Mouse (Mus musculus): Measurements from ENCODE around the gene Rnls. TPM values are rescaled to one million over a fixed set of nuclear protein-coding genes. Genes with fewer than 3 reads are reported as not detected.

The Rnls gene
- polyA plus RNA-seq, 1 experiment from 2014 or later = 10.9 TPM

DNA sequence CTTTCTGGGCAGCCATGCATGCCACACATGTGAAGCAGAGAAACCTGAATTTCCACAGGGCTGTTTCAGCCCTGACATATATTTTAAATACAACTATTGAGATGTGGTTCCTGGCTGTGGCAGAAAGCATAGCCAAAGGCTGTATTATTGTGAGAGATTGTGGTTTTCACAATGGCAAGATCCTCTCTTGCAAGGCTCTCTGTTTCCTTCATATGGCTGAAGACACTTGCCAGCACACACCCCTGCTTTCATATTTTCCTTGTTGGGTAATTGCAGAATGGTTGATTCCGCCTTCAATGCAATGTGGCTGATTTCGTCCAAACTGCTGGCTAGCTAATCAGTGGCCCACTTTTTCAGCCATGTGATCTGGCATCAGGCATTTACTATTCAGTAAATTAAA lies 248.9 kb downstream of the Rnls start:
- Histone ChIP-seq H3K27ac (no peak overlapping the region), H3K9ac (no peak overlapping the region), H3K9me3 (ENCODE audit: control insufficient read depth, low read length) (no peaks in the 10 kb centered on the region), H3K36me3 (replicated peaks; ENCODE audit: control insufficient read depth, insufficient read depth) (no peaks in the 10 kb centered on the region), H3K27me3 (ENCODE audit: control insufficient read depth, insufficient read depth, low read length) (no peaks in the 10 kb centered on the region), H3K4me3 (replicated peaks; ENCODE audit: low read length) (no peak overlapping the region), H3K4me2 (replicated peaks) (no peak overlapping the region), H3K4me1 (replicated peaks; ENCODE audit: control insufficient read depth, insufficient read depth, low read length) (no peaks in the 10 kb centered on the region)
- DNase-seq (ENCODE audit: low spot score) (no peak), ATAC-seq (ENCODE audit: low FRiP score) (no peak)
- 85% methylated on average over 2 of the region's 2 CpGs for WGBS

- H3K36me3 ChIP-seq (replicated peaks; ENCODE audit: control insufficient read depth, insufficient read depth) = no peaks in the 10 kb centered on the region
- no peaks in the 10 kb centered on the region for H3K4me1 ChIP-seq (replicated peaks; ENCODE audit: control insufficient read depth, insufficient read depth, low read length)
- no peaks in the 10 kb centered on the region for H3K9me3 ChIP-seq (ENCODE audit: control insufficient read depth, low read length)
- H3K4me3 ChIP-seq (replicated peaks; ENCODE audit: low read length) = no peak overlapping the region
- no peak overlapping the region for H3K4me2 ChIP-seq (replicated peaks)
- no peaks in the 10 kb centered on the region for H3K27me3 ChIP-seq (ENCODE audit: control insufficient read depth, insufficient read depth, low read length)
- DNase-seq (ENCODE audit: low spot score) (no peak), ATAC-seq (ENCODE audit: low FRiP score) (no peak)
- H3K27ac ChIP-seq = no peak overlapping the region
- no peak overlapping the region for H3K9ac ChIP-seq
- WGBS = 93% methylated on average over 5 of the region's 5 CpGs
Observed at GRCm38 (mm10) chr19:33137316-33137715, 254.8 kb downstream of the Rnls start.

DNA sequence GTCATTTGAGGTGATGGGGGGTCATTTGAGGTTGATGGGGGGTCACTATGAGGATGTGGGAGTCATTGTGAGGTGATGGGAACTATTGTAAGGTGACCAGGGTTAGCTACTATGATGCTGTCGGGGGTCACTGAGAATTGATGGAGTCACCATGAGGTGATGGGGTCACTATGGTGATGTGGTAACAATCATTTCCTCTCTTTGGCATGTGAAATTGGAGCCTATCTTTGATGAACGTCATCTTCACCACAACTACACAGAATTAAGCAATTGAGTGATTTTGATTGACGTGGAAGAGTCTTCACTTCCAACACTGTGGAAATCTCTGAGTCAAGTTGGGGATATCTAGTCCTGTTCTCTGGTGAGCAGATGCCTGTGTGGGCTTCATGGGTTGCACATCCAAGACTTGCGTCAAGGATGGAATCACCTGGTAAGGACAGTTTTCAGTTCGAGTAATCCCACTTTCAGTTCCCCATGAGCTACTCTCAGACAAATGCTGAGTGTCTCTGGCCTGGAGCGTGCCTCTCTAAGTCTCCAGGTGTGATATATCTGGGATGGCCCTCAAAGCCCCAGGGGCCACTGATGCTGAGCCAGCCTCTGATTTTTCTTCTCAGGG lies 269.4 kb downstream of the Rnls start:
- no peak overlapping the region for H3K9ac ChIP-seq
- H3K9me3 ChIP-seq (ENCODE audit: control insufficient read depth, low read length) = no peaks in the 10 kb centered on the region
- DNase-seq (ENCODE audit: low spot score) (no peak), ATAC-seq (ENCODE audit: low FRiP score) (no peak)
- no peak overlapping the region for H3K4me2 ChIP-seq (replicated peaks)
- WGBS = 84% methylated on average over 6 of the region's 6 CpGs
- H3K36me3 ChIP-seq (replicated peaks; ENCODE audit: control insufficient read depth, insufficient read depth) = no peaks in the 10 kb centered on the region
- H3K27me3 ChIP-seq (ENCODE audit: control insufficient read depth, insufficient read depth, low read length) = no peaks in the 10 kb centered on the region
- H3K4me1 ChIP-seq (replicated peaks; ENCODE audit: control insufficient read depth, insufficient read depth, low read length) = no peaks in the 10 kb centered on the region
- no peak overlapping the region for H3K27ac ChIP-seq
- H3K4me3 ChIP-seq (replicated peaks; ENCODE audit: low read length) = no peak overlapping the region

DNA sequence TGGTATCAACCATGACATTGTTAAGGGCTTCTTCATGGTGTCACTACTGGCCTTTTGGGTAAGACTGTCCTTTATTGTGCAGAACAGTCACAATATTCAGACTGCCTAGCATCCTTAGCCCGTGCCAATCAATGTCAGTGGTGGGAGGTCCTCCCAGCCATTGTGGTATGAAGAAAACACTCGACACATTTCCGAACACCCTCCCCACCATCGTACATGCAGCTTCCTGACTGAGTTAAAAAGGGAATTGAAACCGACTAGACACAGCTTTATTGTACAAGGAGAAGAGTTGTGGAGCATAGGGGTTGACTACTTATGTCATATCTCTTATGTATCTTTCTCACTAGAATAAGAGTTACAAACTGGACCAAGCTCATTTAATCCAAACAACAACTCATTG lies 272.1 kb downstream of the Rnls start:
- Histone ChIP-seq H3K9me3 (ENCODE audit: control insufficient read depth, low read length) (no peaks in the 10 kb centered on the region), H3K9ac (no peak overlapping the region), H3K4me3 (replicated peaks; ENCODE audit: low read length) (no peak overlapping the region), H3K4me2 (replicated peaks) (no peak overlapping the region), H3K4me1 (replicated peaks; ENCODE audit: control insufficient read depth, insufficient read depth, low read length) (no peaks in the 10 kb centered on the region), H3K27me3 (ENCODE audit: control insufficient read depth, insufficient read depth, low read length) (no peaks in the 10 kb centered on the region), H3K27ac (no peak overlapping the region), H3K36me3 (replicated peaks; ENCODE audit: control insufficient read depth, insufficient read depth) (no peaks in the 10 kb centered on the region)
- ATAC-seq (ENCODE audit: low FRiP score) (no peak), DNase-seq (ENCODE audit: low spot score) (no peak)
- WGBS = 62% methylated on average over 5 of the region's 5 CpGs

GRCm38 (mm10) chr19:33118898-33119297 lies 273.2 kb downstream of the Rnls start:
- no peak overlapping the region for H3K4me2 ChIP-seq (replicated peaks)
- H3K4me3 ChIP-seq (replicated peaks; ENCODE audit: low read length) = no peak overlapping the region
- ATAC-seq (ENCODE audit: low FRiP score) (no peak), DNase-seq (ENCODE audit: low spot score) (no peak)
- H3K27ac ChIP-seq = no peak overlapping the region
- H3K4me1 ChIP-seq (replicated peaks; ENCODE audit: control insufficient read depth, insufficient read depth, low read length) = no peaks in the 10 kb centered on the region
- H3K27me3 ChIP-seq (ENCODE audit: control insufficient read depth, insufficient read depth, low read length) = no peaks in the 10 kb centered on the region
- no peaks in the 10 kb centered on the region for H3K36me3 ChIP-seq (replicated peaks; ENCODE audit: control insufficient read depth, insufficient read depth)
- H3K9ac ChIP-seq = no peak overlapping the region
- WGBS = 85% methylated on average over 1 of the region's 1 CpGs
- H3K9me3 ChIP-seq (ENCODE audit: control insufficient read depth, low read length) = no peaks in the 10 kb centered on the region

DNA sequence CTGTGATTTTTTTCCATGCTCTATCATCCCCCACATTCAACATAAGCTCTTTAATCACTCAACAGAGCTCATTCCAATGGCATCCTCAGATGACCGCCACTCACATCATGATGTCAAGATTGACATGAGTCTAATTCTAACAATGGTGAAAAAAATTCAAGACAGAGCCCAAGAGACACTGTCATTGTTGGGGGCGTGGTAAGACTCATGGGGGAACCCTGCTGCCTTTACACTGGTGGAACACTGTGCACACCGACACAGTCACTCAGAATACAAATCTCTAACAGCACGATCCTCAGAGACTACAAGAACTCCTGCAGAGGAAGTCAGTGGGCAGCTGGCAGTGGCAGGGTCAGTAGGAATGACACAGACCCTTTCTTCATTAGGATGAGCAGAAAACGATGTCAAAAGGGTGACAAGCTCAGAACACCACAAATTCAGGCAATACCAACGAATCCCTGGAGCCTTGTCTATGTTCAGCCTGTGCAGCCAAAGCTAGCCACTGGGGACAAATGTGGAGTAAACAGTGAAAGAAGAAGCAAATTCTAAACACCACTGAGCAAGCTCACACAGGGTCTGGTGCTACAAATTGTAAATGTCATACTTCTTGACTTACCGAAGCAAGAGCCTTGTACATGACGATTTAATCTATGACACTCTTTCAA lies 277.3 kb downstream of the Rnls start:
- Histone ChIP-seq H3K27ac (no peak overlapping the region), H3K27me3 (ENCODE audit: control insufficient read depth, insufficient read depth, low read length) (no peaks in the 10 kb centered on the region), H3K36me3 (replicated peaks; ENCODE audit: control insufficient read depth, insufficient read depth) (no peaks in the 10 kb centered on the region), H3K9ac (no peak overlapping the region), H3K9me3 (ENCODE audit: control insufficient read depth, low read length) (no peaks in the 10 kb centered on the region), H3K4me1 (replicated peaks; ENCODE audit: control insufficient read depth, insufficient read depth, low read length) (no peaks in the 10 kb centered on the region), H3K4me3 (replicated peaks; ENCODE audit: low read length) (no peak overlapping the region), H3K4me2 (replicated peaks) (no peak overlapping the region)
- 60% methylated on average over 8 of the region's 8 CpGs for WGBS
- ATAC-seq (ENCODE audit: low FRiP score) (no peak), DNase-seq (ENCODE audit: low spot score) (no peak)

DNA sequence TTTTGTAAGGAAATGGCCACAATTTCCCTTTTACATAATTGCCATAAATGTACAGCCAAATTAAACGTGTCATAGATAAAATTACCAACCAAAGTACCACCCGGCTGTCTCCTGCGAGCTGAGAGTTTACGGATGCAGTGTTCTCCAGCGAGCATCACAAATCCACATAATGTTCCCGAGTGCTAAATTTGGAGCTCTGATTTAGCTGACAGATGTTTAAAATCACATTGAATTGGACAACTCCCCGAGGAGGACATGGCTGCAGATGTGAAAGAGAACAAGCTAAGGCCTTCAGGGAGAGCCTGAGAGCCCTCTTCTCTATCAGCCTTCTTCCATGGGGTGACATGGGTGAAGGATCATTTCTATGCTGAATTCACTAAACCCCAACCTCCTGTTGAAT lies 278.3 kb downstream of the Rnls start:
- Histone ChIP-seq H3K27me3 (ENCODE audit: control insufficient read depth, insufficient read depth, low read length) (no peaks in the 10 kb centered on the region), H3K36me3 (replicated peaks; ENCODE audit: control insufficient read depth, insufficient read depth) (no peaks in the 10 kb centered on the region), H3K4me2 (replicated peaks) (no peak overlapping the region), H3K4me3 (replicated peaks; ENCODE audit: low read length) (no peak overlapping the region), H3K27ac (no peak overlapping the region), H3K9me3 (ENCODE audit: control insufficient read depth, low read length) (no peaks in the 10 kb centered on the region), H3K9ac (no peak overlapping the region), H3K4me1 (replicated peaks; ENCODE audit: control insufficient read depth, insufficient read depth, low read length) (no peaks in the 10 kb centered on the region)
- no peak for ATAC-seq (ENCODE audit: low FRiP score)
- no peak for DNase-seq (ENCODE audit: low spot score)
- 76% methylated on average over 7 of the region's 7 CpGs for WGBS

DNA sequence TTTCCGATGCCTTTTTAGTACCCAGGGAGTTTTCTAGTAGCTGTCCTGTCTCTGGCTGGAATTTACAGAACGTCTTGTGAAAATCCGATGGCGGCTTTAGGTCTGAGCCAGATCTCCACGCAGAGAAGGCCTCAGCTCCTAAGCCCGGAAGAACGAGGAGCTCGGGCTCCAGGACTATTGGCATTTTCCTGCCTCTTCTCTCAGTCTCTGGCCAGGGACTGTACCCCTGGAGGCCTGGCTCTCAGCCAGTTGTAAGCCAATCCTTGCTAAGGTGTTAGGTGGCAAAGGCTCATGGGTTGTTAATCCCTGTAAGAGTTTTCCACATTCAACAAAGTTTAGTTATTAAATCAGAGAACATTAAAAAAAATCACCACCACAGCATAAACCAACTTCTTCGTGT lies 281.7 kb downstream of the Rnls start:
- Histone ChIP-seq H3K9me3 (ENCODE audit: control insufficient read depth, low read length) (no peaks in the 10 kb centered on the region), H3K4me3 (replicated peaks; ENCODE audit: low read length) (no peak overlapping the region), H3K4me1 (replicated peaks; ENCODE audit: control insufficient read depth, insufficient read depth, low read length) (no peaks in the 10 kb centered on the region), H3K9ac (no peak overlapping the region), H3K4me2 (replicated peaks) (no peak overlapping the region), H3K36me3 (replicated peaks; ENCODE audit: control insufficient read depth, insufficient read depth) (no peaks in the 10 kb centered on the region), H3K27ac (no peak overlapping the region), H3K27me3 (ENCODE audit: control insufficient read depth, insufficient read depth, low read length) (no peaks in the 10 kb centered on the region)
- DNase-seq (ENCODE audit: low spot score) = no peak
- WGBS = 72% methylated on average over 9 of the region's 9 CpGs
- peak; percentile 8; the same call in 1 of the 2 replicates for ATAC-seq (ENCODE audit: low FRiP score)

DNA sequence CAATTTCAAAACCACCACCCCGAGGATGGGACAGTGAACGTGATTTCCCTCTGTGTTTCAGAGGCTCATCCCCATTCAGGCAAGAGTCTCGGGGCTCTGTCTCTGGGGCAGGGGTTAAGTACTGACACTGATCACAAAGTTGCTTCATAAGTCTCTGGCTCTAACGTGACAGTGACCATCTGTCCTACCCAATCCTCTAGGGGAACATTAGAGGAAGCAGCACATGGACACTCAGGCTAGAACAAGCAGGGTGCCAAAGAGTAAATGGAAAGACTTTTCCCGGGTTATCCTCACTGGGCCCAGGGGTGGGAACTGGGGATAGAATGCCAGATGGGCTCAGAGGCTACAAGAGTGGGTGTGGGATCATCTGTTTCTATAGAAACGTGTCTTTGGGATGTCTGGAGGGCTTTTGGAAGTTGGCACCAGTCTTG lies 282.1 kb downstream of the Rnls start:
- Histone ChIP-seq H3K9me3 (ENCODE audit: control insufficient read depth, low read length) (no peaks in the 10 kb centered on the region), H3K4me3 (replicated peaks; ENCODE audit: low read length) (no peak overlapping the region), H3K27me3 (ENCODE audit: control insufficient read depth, insufficient read depth, low read length) (no peaks in the 10 kb centered on the region), H3K4me1 (replicated peaks; ENCODE audit: control insufficient read depth, insufficient read depth, low read length) (no peaks in the 10 kb centered on the region), H3K36me3 (replicated peaks; ENCODE audit: control insufficient read depth, insufficient read depth) (no peaks in the 10 kb centered on the region), H3K9ac (no peak overlapping the region), H3K4me2 (replicated peaks) (no peak overlapping the region), H3K27ac (no peak overlapping the region)
- DNase-seq (ENCODE audit: low spot score) (no peak), ATAC-seq (ENCODE audit: low FRiP score) (peak; percentile 66; the same call in 1 of the 2 replicates)
- WGBS = 32% methylated on average over 6 of the region's 6 CpGs

Measured in hindbrain, embryonic 14.5 days (tissue).